Mouse (Mus musculus): ENCODE results near the gene Grm8.

DNA sequence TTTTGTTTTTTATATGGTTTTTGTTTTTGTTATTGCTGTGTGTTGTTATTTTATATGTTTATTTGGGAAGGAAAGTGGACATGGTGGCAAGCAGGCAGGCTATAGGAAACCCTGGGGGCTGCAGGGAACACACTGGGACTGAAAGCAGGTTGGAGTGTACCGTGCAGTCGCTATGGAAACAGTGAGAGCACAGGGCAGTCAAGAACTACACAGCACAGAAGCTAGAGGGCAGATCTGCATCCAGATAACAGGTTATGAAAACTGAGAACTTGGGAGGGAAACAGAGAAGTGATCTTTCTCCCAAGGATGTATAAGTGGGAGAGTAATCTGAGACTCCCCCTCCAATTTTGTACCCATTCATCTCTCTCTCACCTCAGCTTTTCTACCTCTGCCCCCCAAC is 7.4 kb upstream of the Grm8 start:
- no peak for TF ChIP-seq CTCF (IDR thresholded peaks at IDR 0.05; ENCODE audit: low read depth)
- TF ChIP-seq EP300 (IDR thresholded peaks at IDR 0.05; ENCODE audit: low read depth): no peak
